Mouse (Mus musculus) layer of hippocampus, postnatal 36 days (tissue): ENCODE results near the gene Ppargc1a. TPM values are rescaled to one million over a fixed set of nuclear protein-coding genes. Genes with fewer than 3 reads are reported as not detected.

Experiments
- DNase-seq, 2 experiments: peaks; one replicate each; pipeline ENCODE4 v3.0.0; 2022
- total RNA-seq, 2 experiments: library from RNA; stranded (reverse); gene quantifications; 2 replicates each; pipeline ENCODE4 v1.2.3; 2021

Ppargc1a gene
- total RNA-seq, result 10 to 100 TPM; 42.8 to 46.1 TPM

DNA sequence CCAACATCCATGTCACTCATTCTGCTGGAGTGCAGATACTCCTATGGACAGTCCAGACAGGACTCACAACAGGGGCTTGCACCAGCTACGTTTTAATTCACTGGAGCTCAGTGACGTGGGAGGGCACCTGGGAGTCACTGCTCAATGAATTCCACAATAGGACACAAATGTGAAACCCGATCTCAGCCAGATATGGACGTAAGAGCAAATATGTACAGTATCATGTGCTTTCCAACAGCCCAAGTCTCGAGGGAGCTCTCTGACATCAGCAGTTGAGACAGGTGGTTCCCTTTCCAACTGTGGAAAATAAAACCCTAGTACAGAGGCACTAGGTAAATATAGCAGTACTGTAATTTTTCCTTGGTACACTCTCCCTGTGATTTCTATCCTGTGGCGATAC lies at the start of gene Ppargc1a:
Gene Ppargc1a, minus strand, starts transcription at position 68 of the 400 bp plus-strand sequence.
- no peak for DNase-seq

- DNase-seq, result no peak
Observed at GRCm38 (mm10) chr5:51616877-51617276, 49.4 kb upstream of the Ppargc1a start.

DNA sequence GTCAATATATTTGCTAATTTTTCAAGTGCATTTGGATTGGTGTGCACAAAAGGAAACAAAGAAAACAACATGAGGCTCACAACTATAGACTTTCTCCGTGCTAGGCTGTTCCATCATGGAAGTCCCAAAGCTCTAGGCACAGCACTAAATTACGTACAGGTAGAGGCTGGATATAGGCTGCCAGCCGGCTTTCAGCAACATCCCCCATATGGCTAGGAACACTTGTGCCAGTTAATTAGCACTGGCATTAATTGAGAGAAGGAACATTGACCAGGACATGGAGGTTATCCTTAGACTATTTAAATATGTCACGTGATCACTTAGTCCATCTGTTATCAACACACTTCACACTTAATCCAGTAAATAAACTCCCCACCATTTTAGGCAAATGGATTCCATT lies 44.5 kb upstream of the Ppargc1a start:
- DNase-seq, result no peak

DNA sequence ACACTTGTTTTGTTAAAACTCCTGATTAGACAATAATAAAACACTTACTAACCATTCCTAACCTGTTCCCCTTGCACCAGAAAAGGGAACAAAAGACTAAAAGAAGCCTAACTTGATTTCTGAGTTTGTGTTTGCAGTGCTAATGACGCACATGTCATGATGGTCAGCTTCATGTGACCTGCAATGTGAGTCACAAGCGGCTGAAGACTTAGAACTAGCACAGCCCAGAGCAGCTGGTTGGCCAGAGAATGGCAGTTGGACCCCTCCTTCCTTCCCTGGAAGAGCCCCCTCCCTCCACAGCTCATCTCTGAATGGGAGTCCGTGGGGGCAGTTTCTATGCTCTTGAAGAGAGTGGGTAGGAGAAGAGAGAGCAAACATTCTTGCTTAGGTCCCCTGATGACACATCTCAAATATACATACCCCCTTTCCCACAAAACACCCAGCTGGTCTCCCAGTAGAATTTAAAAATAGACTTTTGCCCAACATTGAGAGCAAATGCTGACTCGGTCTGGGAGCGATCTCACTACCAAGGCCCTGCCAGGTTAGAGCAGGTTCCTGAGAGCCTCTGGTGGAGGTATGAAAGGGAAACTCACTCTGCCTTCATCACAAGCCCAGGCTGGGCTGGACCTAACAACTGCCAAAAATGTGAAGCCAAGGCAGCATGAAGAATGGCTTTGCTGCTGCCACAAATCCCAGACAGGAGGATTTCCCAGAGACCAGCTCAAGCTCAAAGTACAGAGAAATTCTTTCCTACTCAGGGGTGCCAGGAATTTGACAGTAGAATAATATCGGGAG lies 40.4 kb upstream of the Ppargc1a start:
- DNase-seq, result no peak

- no peak for DNase-seq
Observed at GRCm38 (mm10) chr5:51599549-51599948, 32.0 kb upstream of the Ppargc1a start.

DNA sequence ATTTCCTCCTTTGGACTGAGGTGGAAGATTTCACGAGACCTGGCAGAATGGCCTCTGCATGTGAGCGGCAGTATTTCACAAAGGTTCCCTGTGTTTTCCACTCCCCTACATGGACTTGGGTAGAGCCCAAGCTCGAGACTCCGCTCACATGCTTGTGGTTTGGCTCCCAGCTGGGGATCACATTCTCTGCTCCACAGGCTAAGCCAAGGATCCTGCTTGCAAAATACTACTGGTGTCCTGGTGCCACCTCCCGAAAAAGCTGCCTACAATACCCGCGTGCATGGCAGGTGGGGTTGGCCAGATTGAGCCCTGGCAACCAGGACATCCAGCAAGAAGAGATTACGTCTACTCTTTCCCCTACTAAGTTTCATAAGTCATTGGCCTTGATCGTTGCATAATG lies 28.1 kb upstream of the Ppargc1a start:
- DNase-seq, result no peak

GRCm38 (mm10) chr5:51592206-51592605 lies 24.7 kb upstream of the Ppargc1a start:
- no peak for DNase-seq

DNA sequence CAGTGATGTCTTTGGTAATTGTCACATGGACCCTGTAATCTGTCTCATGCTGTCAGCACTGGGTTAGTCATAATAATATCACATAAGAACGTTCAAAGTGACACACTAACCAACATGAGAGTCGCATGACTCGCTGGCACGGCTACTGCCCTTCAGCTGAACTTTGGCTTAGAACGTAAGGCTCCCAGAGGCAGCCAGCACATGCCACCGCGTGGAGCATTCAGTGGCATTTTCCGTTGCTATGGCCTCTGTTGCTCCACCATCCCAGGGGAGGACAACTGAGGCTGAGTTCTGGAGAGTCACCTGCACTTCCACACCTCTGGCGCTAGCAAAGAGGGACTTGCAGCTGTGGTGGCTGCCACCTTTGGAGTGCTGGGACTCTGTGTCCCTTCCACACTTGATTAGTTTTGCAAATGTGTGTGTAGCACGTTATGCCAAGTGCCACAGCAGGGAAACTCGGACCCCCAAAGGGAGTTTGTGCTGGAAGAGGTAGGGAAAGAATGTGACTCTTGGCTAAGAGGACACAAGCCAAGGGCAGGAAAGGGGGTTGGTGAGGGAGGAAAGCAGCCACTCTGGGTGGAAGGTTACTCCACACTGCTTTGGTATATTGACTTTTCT lies 24.1 kb upstream of the Ppargc1a start:
- DNase-seq, result no peak

GRCm38 (mm10) chr5:51586187-51586586 lies 18.7 kb upstream of the Ppargc1a start:
- DNase-seq, result no peak

DNA sequence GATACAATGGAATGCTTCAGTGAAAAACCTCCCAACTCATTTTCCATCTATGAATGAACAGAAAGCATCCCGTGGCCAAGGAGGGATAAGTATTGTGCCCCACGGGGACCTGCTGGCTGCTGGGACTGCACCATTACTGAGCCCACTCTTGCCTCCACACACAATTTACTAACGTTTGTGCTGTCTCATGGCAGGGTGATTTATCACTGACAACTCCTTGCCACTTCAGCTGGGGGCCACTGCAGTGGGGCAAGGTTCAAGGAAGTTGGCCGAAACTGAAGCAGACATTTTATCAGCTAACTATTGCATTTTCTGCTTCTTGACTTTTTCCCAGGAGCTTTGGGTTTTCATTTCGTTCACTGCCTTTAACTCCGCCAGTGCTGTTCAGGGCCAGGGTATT lies 17.5 kb upstream of the Ppargc1a start:
- DNase-seq, result no peak

GRCm38 (mm10) chr5:51584186-51584585 lies 16.7 kb upstream of the Ppargc1a start:
- no peak for DNase-seq

DNA sequence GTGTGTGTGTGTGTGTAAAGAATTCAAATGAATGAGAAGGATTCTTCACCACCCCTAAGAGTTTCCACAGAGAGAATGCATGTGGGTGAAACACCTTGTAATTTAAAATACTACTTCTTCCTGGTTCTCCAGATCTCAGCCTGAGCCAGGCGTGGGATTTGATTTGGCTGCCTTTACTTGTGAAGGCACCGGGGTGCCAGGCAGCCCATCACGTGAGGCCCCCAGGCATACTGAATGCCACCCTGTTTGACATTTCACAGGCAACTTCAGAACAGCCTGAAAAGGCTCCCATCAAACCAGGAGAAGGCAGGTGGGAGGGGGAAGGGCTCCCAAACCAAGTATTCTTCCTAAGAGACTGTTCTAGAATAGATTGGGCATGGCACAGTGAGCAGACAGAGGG lies 16.1 kb upstream of the Ppargc1a start:
- no peak for DNase-seq

DNA sequence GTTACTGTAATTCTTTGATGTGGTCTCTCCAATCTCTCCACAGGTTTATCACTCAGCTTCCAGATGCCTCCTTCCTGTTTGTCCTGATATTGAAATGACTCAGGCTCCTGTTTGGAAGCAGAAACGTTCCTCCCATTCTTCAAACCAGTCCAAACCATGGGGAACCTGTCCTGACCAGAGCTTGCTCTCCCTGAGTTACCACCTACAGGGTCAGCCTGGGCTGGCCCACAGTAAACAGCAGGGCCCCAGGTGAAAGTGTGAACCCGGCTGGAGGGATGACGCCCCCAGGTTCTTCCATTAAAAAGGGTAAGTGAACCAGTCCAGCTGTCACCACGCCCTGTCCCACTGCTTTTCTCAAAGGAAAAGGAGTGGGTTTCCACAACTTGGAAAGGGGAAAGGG lies 15.5 kb upstream of the Ppargc1a start:
- DNase-seq, result no peak

- DNase-seq, result no peak
Observed at GRCm38 (mm10) chr5:51582618-51583017, 15.1 kb upstream of the Ppargc1a start.

DNA sequence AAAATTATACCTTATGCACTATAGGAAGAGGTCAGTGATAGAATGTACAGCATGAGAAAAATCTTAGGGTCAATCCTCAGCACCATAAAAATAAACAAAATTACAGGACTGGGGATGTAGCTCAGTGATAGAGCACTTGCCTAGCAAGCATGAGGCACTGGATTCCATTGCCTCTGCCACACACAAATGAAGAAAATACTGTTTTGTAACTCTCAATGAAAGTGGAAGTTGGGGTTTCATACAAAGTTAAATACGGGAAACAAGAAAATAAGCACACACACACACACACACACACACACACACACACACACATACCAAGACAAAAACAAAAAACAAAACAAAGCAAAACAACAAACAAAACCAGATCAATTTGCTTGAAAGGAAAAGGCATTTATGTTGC lies 10.1 kb upstream of the Ppargc1a start:
- DNase-seq, result no peak

- DNase-seq, result no peak
Observed at GRCm38 (mm10) chr5:51573770-51574169, 6.2 kb upstream of the Ppargc1a start.

DNA sequence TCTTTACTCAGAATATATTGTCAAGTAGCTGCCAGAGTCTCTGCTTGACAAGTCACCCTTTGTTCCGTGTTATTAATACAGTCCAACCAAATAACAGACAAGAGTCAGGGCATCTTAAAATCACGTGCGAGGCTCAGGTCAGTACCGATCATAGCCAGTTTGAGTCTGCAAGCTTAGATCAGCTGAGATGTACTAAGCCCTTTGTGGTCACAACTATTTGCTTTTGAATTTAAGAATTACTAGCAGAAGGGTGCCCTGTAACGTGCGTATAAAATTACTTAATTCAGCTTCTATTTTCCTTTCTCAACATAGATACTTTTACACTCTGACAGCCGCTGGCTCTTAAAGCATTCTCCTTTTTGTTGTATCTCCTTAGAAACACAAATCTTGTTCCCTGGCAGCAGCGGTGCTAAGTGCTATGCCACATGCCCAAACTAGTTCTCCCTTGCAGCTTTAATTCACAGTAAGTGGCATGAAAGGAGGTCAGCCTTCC lies 718 bp upstream of the Ppargc1a start:
- no peak for DNase-seq

GRCm38 (mm10) chr5:51565672-51566071 lies 1.9 kb downstream of the Ppargc1a start:
- DNase-seq, result no peak

DNA sequence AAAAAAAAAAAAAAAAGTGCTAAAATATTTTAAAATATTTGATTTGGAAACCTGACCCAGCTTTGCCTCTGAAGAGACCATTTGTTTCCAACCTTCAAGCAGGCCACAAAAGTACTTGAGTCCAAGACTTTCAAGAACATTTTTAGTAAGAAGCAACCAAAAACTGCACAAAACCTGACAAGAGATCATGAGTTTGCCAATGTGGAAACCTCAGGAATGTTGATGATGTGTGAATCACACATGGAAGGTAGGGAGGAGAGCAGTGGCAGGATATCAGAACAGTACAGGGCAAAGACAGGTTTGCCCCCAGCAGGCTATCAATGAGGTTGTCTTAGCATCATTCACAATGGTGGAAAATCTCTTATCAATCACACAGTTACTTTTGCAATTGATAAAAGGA lies 2.5 kb downstream of the Ppargc1a start:
- no peak for DNase-seq

DNA sequence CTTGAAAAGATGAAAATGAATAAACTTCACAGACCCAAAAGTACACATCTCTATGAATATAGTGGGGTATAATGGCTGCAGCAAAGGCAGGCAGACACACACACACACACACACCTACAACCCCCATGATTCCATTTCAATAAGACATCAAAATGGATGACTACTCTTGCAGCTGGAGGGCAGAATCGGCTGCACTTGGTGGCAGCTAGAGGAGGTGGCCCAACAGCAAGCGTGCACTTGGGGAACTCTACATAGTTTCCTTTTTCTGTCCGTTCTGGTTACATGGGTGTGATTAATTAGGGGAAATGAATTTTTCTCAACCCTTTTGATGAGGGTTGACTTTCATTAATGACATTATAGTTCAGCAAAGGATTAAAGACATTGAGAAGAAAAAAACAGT lies 4.0 kb downstream of the Ppargc1a start:
- no peak for DNase-seq

DNA sequence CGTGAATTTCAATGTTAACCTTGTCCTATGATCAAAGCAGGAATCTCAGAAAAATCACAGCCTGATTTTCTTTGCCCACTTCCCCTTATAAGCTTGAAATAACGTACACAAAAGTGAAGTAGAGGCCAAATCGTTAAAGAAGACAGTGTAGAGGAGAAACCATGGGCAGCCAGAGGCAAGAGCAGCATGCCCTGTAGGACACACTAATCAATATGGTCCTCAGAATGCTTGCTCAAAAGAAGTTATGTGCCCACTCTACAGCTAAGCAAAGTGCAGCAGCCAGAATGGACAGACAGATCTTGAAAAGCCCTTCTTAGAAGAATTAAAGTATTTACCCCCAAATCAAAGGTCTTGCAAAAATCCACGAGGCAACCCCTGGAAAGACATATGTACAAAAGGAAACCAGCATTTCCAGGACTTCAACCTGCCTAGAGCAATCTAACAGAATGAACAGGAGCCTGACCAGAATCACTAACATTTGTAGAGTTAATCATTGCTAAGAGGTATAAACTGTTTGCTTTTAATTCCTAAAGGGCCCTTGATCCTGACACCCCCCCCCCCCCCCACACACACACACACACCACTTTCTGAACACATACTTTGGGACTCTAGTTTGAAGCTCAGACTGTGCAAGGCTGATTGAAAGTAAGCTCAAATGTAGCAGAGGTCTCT lies 9.8 kb downstream of the Ppargc1a start:
- DNase-seq, result no peak

DNA sequence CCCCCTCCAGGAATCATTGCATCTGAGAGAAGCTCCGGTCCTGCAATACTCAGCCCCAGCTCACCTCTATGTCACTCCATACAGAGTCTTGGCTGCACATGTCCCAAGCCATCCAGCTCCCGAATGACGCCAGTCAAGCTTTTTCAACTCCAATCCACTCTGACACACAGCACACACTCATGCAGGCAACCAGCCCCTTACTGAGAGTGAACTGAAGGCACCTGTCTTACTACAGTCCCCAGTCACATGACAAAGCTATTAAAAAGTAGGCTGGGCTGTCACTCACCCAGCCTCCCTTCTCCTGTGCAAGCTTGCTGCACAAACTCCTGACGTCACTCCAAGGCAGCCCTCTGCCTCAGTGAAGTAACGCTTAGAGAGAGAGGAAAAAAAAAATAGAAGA lies 13.9 kb downstream of the Ppargc1a start:
- peak; percentile 22 to 28 for DNase-seq

DNA sequence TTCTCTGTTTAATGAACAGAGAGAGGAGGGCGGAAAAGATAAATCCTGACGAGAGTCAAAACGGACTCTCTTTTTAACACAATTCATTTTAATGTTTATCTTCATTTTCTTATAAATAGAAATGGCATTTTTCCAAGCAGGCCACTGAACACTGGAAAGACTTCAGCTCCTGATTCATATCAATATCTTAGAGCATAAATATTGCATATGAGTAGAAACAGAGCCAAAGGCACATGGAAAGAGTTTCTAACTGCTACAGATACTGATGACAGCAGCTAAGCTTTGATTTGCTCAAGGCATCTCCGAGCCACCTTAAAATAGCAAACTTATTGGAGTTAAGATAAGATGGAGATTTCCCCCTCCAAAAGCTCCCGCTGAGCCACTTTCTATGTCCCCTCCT lies 14.3 kb downstream of the Ppargc1a start:
- DNase-seq, result no peak
